Mouse (Mus musculus): ENCODE data around the gene Eif3c. TPM values are rescaled to one million over a fixed set of nuclear protein-coding genes. Genes with fewer than 3 reads are reported as not detected.

Gene Eif3c
- polyA plus RNA-seq (2015; fragmentation: Nextera tagmentation; extraction: Ambion mirVana), result 199 and 205 TPM in 2 replicates

- H3K4me1 ChIP-seq, result peaks cover 5% of the 10 kb centered on the region
- WGBS, result under 1% methylated on average over 46 of the region's 46 CpGs
Observed at GRCm38 (mm10) chr7:126566094-126566765, at the start of gene Eif3c. Gene Eif3c (minus strand): TSS chr7:126566411.

GRCm38 (mm10) chr7:126612736-126613135 lies 46.5 kb upstream of the Eif3c start:
- H3K27ac ChIP-seq, result no peak overlapping the region
- no peaks in the 10 kb centered on the region for H3K27me3 ChIP-seq
- H3K4me3 ChIP-seq, result no peak overlapping the region
- H3K4me1 ChIP-seq, result no peaks in the 10 kb centered on the region
- no peak for ATAC-seq (ENCODE audit: insufficient number of reproducible peaks, insufficient read depth, low FRiP score, low TSS enrichment, low read depth)
- H3K9me3 ChIP-seq, result no peaks in the 10 kb centered on the region
- H3K36me3 ChIP-seq, result no peaks in the 10 kb centered on the region
- no peak overlapping the region for H3K9ac ChIP-seq
- H3K4me2 ChIP-seq, result no peak overlapping the region
- WGBS, result 72% methylated on average over 3 of the region's 3 CpGs

More at GRCm38 (mm10) chr7:126566094-126566765, at the start of gene Eif3c:
- peak within 1 kb of the TSS; percentile 83 for H3K27ac ChIP-seq
- no peaks in the 10 kb centered on the region for H3K27me3 ChIP-seq
- H3K36me3 ChIP-seq, result peaks cover 35% of the 10 kb centered on the region
- H3K9ac ChIP-seq, result peak within 1 kb of the TSS; percentile 90
- ATAC-seq (ENCODE audit: insufficient number of reproducible peaks, insufficient read depth, low FRiP score, low TSS enrichment, low read depth), result peak; percentile 90
- H3K4me2 ChIP-seq, result peak within 1 kb of the TSS; percentile 71
- H3K4me3 ChIP-seq, result peak within 1 kb of the TSS; percentile 96
- H3K9me3 ChIP-seq, result no peaks in the 10 kb centered on the region

- 77% methylated on average over 5 of the region's 5 CpGs for WGBS
- H3K9ac ChIP-seq, result no peak overlapping the region
- H3K9me3 ChIP-seq, result no peaks in the 10 kb centered on the region
- no peak overlapping the region for H3K27ac ChIP-seq
- no peak overlapping the region for H3K4me3 ChIP-seq
- ATAC-seq (ENCODE audit: insufficient number of reproducible peaks, insufficient read depth, low FRiP score, low TSS enrichment, low read depth), result no peak
- H3K27me3 ChIP-seq, result no peaks in the 10 kb centered on the region
- H3K36me3 ChIP-seq, result no peaks in the 10 kb centered on the region
- H3K4me2 ChIP-seq, result no peak overlapping the region
- H3K4me1 ChIP-seq, result no peaks in the 10 kb centered on the region
Observed at GRCm38 (mm10) chr7:126607796-126608195, 41.6 kb upstream of the Eif3c start.

GRCm38 (mm10) chr7:126607064-126607463 lies 40.9 kb upstream of the Eif3c start:
- no peaks in the 10 kb centered on the region for H3K9me3 ChIP-seq
- H3K9ac ChIP-seq, result no peak overlapping the region
- no peak overlapping the region for H3K4me2 ChIP-seq
- no peaks in the 10 kb centered on the region for H3K4me1 ChIP-seq
- H3K36me3 ChIP-seq, result no peaks in the 10 kb centered on the region
- no peaks in the 10 kb centered on the region for H3K27me3 ChIP-seq
- no peak overlapping the region for H3K27ac ChIP-seq
- no peak for ATAC-seq (ENCODE audit: insufficient number of reproducible peaks, insufficient read depth, low FRiP score, low TSS enrichment, low read depth)
- 67% methylated on average over 3 of the region's 3 CpGs for WGBS
- H3K4me3 ChIP-seq, result no peak overlapping the region

- WGBS, result 68% methylated on average over 5 of the region's 5 CpGs
Observed at GRCm38 (mm10) chr7:126606611-126607010, 40.4 kb upstream of the Eif3c start.

GRCm38 (mm10) chr7:126602650-126603049 lies 36.4 kb upstream of the Eif3c start:
- no peaks in the 10 kb centered on the region for H3K9me3 ChIP-seq
- H3K4me1 ChIP-seq, result no peaks in the 10 kb centered on the region
- no peak overlapping the region for H3K4me2 ChIP-seq
- H3K36me3 ChIP-seq, result no peaks in the 10 kb centered on the region
- no peak overlapping the region for H3K9ac ChIP-seq
- H3K4me3 ChIP-seq, result no peak overlapping the region
- no peak for ATAC-seq (ENCODE audit: insufficient number of reproducible peaks, insufficient read depth, low FRiP score, low TSS enrichment, low read depth)
- 73% methylated on average over 3 of the region's 3 CpGs for WGBS
- no peaks in the 10 kb centered on the region for H3K27me3 ChIP-seq
- H3K27ac ChIP-seq, result no peak overlapping the region

More at GRCm38 (mm10) chr7:126606611-126607010, 40.4 kb upstream of the Eif3c start:
- no peak for ATAC-seq (ENCODE audit: insufficient number of reproducible peaks, insufficient read depth, low FRiP score, low TSS enrichment, low read depth)
- Histone ChIP-seq H3K27me3 (no peaks in the 10 kb centered on the region), H3K4me1 (no peaks in the 10 kb centered on the region), H3K27ac (no peak overlapping the region), H3K36me3 (no peaks in the 10 kb centered on the region), H3K4me3 (no peak overlapping the region), H3K9ac (no peak overlapping the region), H3K4me2 (no peak overlapping the region), H3K9me3 (no peaks in the 10 kb centered on the region)

- H3K36me3 ChIP-seq, result no peaks in the 10 kb centered on the region
- no peak overlapping the region for H3K4me3 ChIP-seq
- no peak overlapping the region for H3K27ac ChIP-seq
- H3K9ac ChIP-seq, result no peak overlapping the region
- H3K4me1 ChIP-seq, result no peaks in the 10 kb centered on the region
- 29% methylated on average over 5 of the region's 5 CpGs for WGBS
- H3K9me3 ChIP-seq, result no peaks in the 10 kb centered on the region
- no peak overlapping the region for H3K4me2 ChIP-seq
- no peaks in the 10 kb centered on the region for H3K27me3 ChIP-seq
- no peak for ATAC-seq (ENCODE audit: insufficient number of reproducible peaks, insufficient read depth, low FRiP score, low TSS enrichment, low read depth)
Observed at GRCm38 (mm10) chr7:126601896-126602295, 35.7 kb upstream of the Eif3c start.

- Histone ChIP-seq H3K27me3 (peaks cover 1% of the 10 kb centered on the region; the same call in 1 of the 2 replicates), H3K4me2 (no peak overlapping the region), H3K9me3 (no peaks in the 10 kb centered on the region), H3K9ac (no peak overlapping the region), H3K36me3 (no peaks in the 10 kb centered on the region), H3K27ac (no peak overlapping the region), H3K4me3 (no peak overlapping the region), H3K4me1 (no peaks in the 10 kb centered on the region)
- WGBS, result 79% methylated on average over 6 of the region's 6 CpGs
- ATAC-seq (ENCODE audit: insufficient number of reproducible peaks, insufficient read depth, low FRiP score, low TSS enrichment, low read depth), result no peak
Observed at GRCm38 (mm10) chr7:126598919-126599318, 32.7 kb upstream of the Eif3c start.

- ATAC-seq (ENCODE audit: insufficient number of reproducible peaks, insufficient read depth, low FRiP score, low TSS enrichment, low read depth), result no peak
- 59% methylated on average over 6 of the region's 6 CpGs for WGBS
- peaks cover 9% of the 10 kb centered on the region for H3K27me3 ChIP-seq
- no peak overlapping the region for H3K4me2 ChIP-seq
- H3K9me3 ChIP-seq, result no peaks in the 10 kb centered on the region
- H3K36me3 ChIP-seq, result no peaks in the 10 kb centered on the region
- no peaks in the 10 kb centered on the region for H3K4me1 ChIP-seq
- H3K4me3 ChIP-seq, result no peak overlapping the region
- no peak overlapping the region for H3K27ac ChIP-seq
- H3K9ac ChIP-seq, result no peak overlapping the region
Observed at GRCm38 (mm10) chr7:126596414-126596813, 30.2 kb upstream of the Eif3c start.

- Histone ChIP-seq H3K27ac (no peak overlapping the region), H3K9ac (no peak overlapping the region), H3K36me3 (no peaks in the 10 kb centered on the region), H3K4me1 (no peaks in the 10 kb centered on the region), H3K4me2 (no peak overlapping the region), H3K9me3 (no peaks in the 10 kb centered on the region), H3K27me3 (peaks cover 9% of the 10 kb centered on the region), H3K4me3 (no peak overlapping the region)
- 77% methylated on average over 5 of the region's 5 CpGs for WGBS
- no peak for ATAC-seq (ENCODE audit: insufficient number of reproducible peaks, insufficient read depth, low FRiP score, low TSS enrichment, low read depth)
Observed at GRCm38 (mm10) chr7:126595890-126596289, 29.7 kb upstream of the Eif3c start.

GRCm38 (mm10) chr7:126594862-126595561 lies 28.8 kb upstream of the Eif3c start, which contains the start of gene Il27:
Gene Il27 (minus strand): TSS chr7:126594941.
- H3K4me1 ChIP-seq, result no peaks in the 10 kb centered on the region
- no peaks in the 10 kb centered on the region for H3K36me3 ChIP-seq
- no peak within 1 kb of the TSS for H3K4me2 ChIP-seq
- H3K9me3 ChIP-seq, result no peaks in the 10 kb centered on the region
- H3K4me3 ChIP-seq, result no peak within 1 kb of the TSS
- no peak for ATAC-seq (ENCODE audit: insufficient number of reproducible peaks, insufficient read depth, low FRiP score, low TSS enrichment, low read depth)
- no peak within 1 kb of the TSS for H3K27ac ChIP-seq
- WGBS, result 79% methylated on average over 11 of the region's 11 CpGs
- peaks cover 9% of the 10 kb centered on the region for H3K27me3 ChIP-seq
- H3K9ac ChIP-seq, result no peak within 1 kb of the TSS

GRCm38 (mm10) chr7:126587779-126588178 lies 21.6 kb upstream of the Eif3c start:
- peaks cover 11% of the 10 kb centered on the region for H3K4me1 ChIP-seq
- H3K27ac ChIP-seq, result no peak overlapping the region
- 0 out of 2 replicates have a peak overlapping the region, but pooled peaks have one; percentile 20 for H3K4me3 ChIP-seq
- no peaks in the 10 kb centered on the region for H3K36me3 ChIP-seq
- ATAC-seq (ENCODE audit: insufficient number of reproducible peaks, insufficient read depth, low FRiP score, low TSS enrichment, low read depth), result 0 out of 2 replicates have a peak, but pooled peaks have one; percentile 12
- no peaks in the 10 kb centered on the region for H3K9me3 ChIP-seq
- WGBS, result 4% methylated on average over 16 of the region's 16 CpGs
- H3K9ac ChIP-seq, result peak overlapping the region; percentile 49
- H3K27me3 ChIP-seq, result peaks cover 29% of the 10 kb centered on the region
- H3K4me2 ChIP-seq, result peak overlapping the region; percentile 50
